Mouse (Mus musculus): ENCODE data around the gene Gadd45b.

Gene Gadd45b

DNA sequence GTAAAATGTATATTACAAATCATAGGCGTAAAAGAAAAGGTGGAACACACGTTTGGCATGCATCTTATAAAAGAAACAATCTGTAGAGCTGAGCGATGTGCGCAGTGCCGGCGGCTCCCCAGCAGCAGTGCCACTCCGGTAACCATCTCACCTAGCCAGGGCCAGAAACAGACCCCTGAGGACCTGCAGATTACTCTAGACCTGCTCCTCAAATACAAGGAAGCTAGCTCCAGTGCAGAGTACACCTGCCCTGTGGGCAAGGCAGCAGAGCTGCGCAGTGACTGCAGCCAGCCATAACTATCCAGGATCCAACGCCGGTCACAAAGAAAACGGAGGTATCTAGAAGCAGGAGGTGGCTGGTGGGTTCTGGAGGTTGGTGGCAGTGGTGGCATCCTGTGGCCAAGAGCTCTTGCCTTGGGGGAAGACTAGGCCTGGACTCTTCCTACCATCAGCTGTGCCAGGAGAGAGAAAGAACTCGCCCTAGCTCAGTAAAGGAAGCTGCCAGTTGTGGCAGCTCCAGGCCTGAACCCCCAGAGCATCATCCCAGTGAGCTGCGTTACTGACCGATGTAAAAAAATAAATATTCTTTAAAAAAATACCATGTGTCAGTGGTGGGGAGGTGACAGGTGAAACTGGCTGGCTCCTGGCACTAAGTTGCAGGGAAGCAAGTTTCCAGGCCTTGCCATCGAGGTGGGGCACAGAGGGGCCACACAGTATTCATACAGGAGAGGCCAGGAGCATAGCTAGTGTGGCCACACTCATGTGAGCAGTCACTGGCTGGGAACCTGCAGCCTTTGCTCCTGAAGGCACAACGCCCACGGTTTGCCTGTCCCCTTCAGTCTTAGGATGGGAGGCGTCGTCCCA, 28.2 kb upstream of the Gadd45b start:
- DNase-seq (ENCODE audit: low read depth, low spot score) = peak; percentile 23
- H3K36me3 ChIP-seq (ENCODE audit: control insufficient read depth, insufficient read depth, low read length, poor library complexity, severe bottlenecking) = peaks cover 3% of the 10 kb centered on the region; the same call in 1 of the 2 replicates

DNA sequence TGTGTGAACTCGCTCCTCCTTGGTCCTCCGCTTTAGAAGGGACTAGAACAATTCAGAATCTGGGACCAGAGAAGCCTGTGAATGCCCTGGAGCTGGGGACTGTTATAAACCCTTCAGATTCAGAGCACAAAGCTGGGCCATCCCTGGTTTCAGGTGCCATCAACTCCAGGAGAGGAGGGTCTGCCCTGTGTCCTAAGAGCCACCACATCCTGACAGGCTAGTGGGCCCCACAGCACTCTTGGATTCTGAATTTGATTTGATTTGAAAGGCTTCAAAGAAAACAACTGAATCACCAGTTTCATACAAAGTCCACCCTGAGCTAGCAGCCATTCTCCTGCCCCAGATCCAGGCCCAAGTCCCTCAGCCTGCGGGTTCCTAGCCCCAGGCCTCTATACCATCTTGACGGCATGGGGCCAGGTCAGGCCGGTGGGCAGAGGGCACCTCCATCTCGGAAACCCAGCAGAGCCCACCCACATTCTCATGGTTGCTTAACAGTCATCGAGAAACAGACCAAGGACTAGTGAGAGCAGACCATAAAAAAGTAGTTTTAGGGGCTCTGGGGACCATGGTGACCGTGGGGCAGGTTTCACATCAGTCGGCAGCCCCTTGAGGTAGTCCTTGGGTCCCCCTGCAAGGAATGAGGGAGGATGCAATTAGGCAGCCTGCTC, 27.5 kb upstream of the Gadd45b start:
- Histone ChIP-seq H3K36me3 (ENCODE audit: control insufficient read depth, insufficient read depth, low read length, poor library complexity, severe bottlenecking) (peaks cover 3% of the 10 kb centered on the region; the same call in 1 of the 2 replicates), H3K27me3 (ENCODE audit: control insufficient read depth, insufficient read depth, low read length, poor library complexity, severe bottlenecking) (no peaks in the 10 kb centered on the region)
- no peak for DNase-seq (ENCODE audit: low read depth, low spot score)

More for the DNA sequence above, 28.2 kb upstream of the Gadd45b start:
- no peaks in the 10 kb centered on the region for H3K27me3 ChIP-seq (ENCODE audit: control insufficient read depth, insufficient read depth, low read length, poor library complexity, severe bottlenecking)

DNA sequence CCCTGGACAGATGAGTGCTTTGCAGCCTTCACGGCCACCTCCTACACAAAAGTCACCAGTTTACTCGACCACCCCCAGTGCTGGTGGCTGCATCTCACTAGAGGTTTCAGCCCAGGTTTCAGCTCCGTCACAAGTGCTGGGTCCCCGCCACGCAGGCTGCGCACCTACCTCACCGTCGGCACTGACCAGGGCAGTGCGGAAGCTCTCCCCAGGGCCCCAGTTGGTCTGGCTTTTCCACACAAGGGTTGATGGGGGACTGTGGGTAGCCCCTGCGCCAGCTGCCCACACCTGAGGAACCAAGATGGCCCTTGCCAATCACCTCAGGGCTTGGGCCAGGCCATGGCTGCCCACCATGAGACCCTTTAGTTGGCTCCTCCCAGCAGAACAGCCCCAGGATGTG, 26.6 kb upstream of the Gadd45b start:
- DNase-seq (ENCODE audit: low read depth, low spot score) = no peak
- Histone ChIP-seq H3K36me3 (ENCODE audit: control insufficient read depth, insufficient read depth, low read length, poor library complexity, severe bottlenecking) (peaks cover 3% of the 10 kb centered on the region; the same call in 1 of the 2 replicates), H3K27me3 (ENCODE audit: control insufficient read depth, insufficient read depth, low read length, poor library complexity, severe bottlenecking) (no peaks in the 10 kb centered on the region)

DNA sequence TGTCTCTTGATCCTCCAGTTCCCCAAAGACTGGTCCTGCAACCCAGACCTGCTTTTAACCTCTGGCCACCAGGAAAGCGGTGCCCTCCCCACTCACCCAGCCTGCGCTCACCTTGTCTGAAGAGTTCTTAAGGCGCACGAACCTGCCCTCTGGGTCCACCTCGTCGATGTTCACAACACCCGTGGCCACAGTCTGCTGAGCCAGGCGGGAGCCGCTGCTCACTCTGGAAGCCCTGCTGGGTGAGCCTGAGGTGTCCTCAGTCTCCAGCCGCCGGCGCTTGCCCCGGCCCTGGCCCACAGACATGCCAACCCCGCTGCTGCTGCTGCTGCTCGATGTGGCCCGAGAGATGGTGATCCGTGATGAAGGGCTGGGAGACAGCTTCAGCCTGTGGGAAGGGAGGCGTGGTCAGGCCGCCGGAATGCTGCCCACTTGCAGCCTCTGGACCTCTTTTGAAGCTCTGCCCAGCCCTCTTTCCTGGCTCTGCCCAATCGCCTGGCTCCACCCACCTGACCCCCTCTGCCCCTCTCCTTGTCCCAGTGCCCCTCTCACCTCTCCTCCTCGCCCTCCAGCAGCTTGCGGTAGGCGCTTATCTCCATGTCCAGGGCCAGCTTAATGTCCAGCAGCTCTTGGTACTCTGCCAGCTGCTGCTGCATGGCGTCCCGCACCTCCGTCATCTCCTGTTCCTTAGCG, 25.7 kb upstream of the Gadd45b start:
- DNase-seq (ENCODE audit: low read depth, low spot score) = no peak
- Histone ChIP-seq H3K27me3 (ENCODE audit: control insufficient read depth, insufficient read depth, low read length, poor library complexity, severe bottlenecking) (no peaks in the 10 kb centered on the region), H3K36me3 (ENCODE audit: control insufficient read depth, insufficient read depth, low read length, poor library complexity, severe bottlenecking) (no peaks in the 10 kb centered on the region)

DNA sequence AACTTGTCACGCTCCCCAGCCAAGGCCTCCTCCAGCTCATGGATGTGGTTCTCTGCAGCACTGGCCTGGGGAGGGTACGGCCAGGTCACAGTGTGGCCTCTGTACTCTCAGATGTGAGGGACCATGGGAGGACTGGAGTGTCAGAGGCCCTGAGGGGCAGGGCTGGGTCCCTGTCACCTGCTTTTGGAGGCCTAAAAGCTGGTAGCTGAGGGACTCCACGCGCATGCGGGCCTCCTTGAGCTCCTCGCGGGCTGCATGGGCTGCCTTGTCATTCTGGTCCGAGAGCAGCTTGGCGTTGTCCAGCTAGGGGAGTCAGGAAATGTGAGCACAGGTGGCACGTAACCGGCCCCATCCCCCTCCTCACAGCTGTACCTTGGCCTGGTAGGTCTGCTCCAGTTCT, 25.2 kb upstream of the Gadd45b start:
- no peaks in the 10 kb centered on the region; the same call in 1 of the 2 replicates for H3K36me3 ChIP-seq (ENCODE audit: control insufficient read depth, insufficient read depth, low read length, poor library complexity, severe bottlenecking)
- H3K27me3 ChIP-seq (ENCODE audit: control insufficient read depth, insufficient read depth, low read length, poor library complexity, severe bottlenecking) = no peaks in the 10 kb centered on the region
- no peak for DNase-seq (ENCODE audit: low read depth, low spot score)

DNA sequence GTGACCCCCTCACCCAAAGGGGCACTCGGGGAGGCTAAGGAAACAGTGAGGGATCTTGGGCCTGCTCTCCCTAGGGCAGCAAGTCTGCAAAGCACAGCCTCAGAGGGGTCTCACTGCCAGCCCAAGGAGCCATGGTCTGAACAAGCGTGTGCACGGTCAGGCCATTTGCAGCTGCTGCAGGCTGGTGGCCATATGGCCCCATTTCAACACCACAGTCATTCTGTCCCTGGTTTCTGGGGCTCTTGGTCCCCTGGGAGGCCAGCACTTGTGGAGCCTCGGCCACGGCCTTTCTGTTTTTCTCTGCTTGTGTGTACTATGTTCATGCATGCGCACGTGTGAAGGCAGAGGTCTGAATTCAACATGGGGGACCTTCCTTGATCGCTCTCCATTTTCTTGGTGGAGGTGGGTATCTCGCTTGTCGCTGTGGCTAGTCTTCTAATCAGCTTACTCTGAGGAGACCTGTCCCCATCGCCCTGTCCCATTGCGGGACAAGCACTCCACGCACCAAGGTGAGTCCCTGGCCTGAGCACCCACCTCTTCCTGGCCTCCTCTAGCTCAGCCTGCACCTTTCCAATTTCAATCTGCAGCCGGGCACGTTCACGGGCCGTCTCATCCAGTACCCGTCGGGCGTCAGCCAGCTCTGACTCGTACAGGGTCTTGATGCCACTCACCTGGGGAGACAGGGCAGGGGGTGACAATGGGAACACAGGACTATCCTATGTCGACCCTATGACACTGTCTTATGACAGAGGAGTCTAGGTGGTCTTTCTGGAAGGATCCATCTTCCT, 20.3 kb upstream of the Gadd45b start:
- DNase-seq (ENCODE audit: low read depth, low spot score) = no peak
- Histone ChIP-seq H3K27me3 (ENCODE audit: control insufficient read depth, insufficient read depth, low read length, poor library complexity, severe bottlenecking) (no peaks in the 10 kb centered on the region), H3K36me3 (ENCODE audit: control insufficient read depth, insufficient read depth, low read length, poor library complexity, severe bottlenecking) (no peaks in the 10 kb centered on the region; the same call in 1 of the 2 replicates)

DNA sequence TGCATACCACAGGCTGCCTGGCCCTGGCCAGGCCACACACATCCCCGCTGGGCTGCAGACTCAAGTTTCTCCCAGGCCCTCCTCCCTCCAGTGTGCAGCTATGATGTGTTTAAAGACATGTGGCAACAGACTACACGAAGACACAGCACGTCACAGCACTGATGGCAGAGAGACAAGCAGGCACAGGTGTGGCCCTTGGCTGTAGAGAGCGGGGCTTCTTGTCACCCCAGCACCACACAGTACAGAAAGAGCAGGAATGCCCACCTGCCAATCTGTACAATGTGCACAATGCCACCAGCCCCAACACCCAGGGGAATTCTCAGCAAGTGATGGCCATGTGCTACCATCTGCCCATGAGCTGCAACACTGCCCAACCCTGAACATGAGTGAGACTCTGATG, 18.5 kb upstream of the Gadd45b start:
- H3K27me3 ChIP-seq (ENCODE audit: control insufficient read depth, insufficient read depth, low read length, poor library complexity, severe bottlenecking) = no peaks in the 10 kb centered on the region
- no peaks in the 10 kb centered on the region; the same call in 1 of the 2 replicates for H3K36me3 ChIP-seq (ENCODE audit: control insufficient read depth, insufficient read depth, low read length, poor library complexity, severe bottlenecking)
- no peak for DNase-seq (ENCODE audit: low read depth, low spot score)

DNA sequence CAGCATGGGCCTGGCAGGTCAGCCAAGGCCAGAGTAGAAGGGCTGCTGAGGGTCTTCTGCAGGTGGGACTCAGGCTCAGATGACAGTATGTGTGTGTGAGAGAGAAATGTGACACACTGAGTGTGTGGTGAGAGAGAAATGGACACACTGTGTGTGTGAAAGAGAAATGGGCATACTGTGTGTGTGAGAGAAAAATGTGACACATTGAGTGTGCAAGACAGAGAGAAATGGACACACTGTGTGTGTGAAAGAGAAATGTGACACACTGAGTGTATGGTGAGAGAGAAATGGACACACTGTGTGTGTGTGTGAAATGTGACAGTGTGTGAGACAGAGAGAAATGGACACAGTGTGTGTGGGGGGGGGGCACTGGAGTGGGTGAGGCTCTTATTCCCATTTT, 18.0 kb upstream of the Gadd45b start:
- DNase-seq (ENCODE audit: low read depth, low spot score) = no peak
- Histone ChIP-seq H3K36me3 (ENCODE audit: control insufficient read depth, insufficient read depth, low read length, poor library complexity, severe bottlenecking) (no peaks in the 10 kb centered on the region; the same call in 1 of the 2 replicates), H3K27me3 (ENCODE audit: control insufficient read depth, insufficient read depth, low read length, poor library complexity, severe bottlenecking) (no peaks in the 10 kb centered on the region)

DNA sequence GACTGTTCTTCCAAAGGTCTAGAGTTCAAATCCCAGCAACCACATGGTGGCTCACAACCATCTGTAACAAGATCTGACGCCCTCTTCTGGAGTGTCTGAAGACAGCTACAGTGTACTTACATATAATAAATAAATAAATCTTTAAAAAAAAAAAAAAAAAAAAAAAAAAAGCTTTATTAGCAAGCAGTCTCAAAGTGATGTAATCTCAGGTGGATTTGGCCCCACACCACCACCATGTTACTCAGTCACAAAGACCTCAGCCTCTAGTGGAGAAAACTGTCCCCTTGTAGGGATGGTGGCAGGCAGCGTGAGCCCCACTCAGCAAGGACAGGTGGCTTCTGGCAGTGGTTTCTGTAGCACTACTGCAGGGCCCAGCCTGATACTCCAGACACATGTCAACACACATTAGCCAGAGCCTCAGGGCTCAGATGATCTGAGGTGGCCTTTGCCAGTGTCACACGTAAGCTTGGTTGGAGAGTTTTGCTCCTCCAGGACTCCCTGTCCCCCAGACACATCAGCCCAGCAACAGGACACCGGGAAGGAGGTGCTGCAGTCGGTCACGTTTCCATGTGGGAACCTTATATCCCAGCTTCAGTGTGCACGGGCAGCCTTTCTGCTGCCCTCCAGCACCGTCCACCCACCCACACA, 16.4 kb upstream of the Gadd45b start:
- no peak for DNase-seq (ENCODE audit: low read depth, low spot score)
- Histone ChIP-seq H3K36me3 (ENCODE audit: control insufficient read depth, insufficient read depth, low read length, poor library complexity, severe bottlenecking) (no peaks in the 10 kb centered on the region; the same call in 1 of the 2 replicates), H3K27me3 (ENCODE audit: control insufficient read depth, insufficient read depth, low read length, poor library complexity, severe bottlenecking) (no peaks in the 10 kb centered on the region)

DNA sequence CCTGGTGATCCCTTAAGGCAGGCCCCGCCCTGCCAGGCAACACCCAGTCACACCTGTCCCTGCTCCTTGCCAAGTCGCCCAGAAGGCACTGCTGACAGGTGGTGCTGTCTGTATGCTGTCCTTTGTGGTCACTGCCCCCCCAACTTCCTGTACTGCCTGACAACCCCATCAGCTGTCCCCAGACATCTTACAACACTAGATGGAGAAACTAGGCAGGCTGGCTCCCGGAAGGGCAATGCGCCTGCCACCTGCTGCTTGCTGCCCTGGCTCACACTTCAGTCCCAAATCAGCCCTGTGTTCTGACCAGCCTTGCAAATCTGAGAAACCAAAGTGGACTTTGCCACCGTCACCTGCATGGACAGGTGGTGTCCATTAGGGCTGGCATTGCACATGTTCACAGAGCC, 15.6 kb upstream of the Gadd45b start:
- H3K36me3 ChIP-seq (ENCODE audit: control insufficient read depth, insufficient read depth, low read length, poor library complexity, severe bottlenecking) = no peaks in the 10 kb centered on the region; the same call in 1 of the 2 replicates
- no peak for DNase-seq (ENCODE audit: low read depth, low spot score)

DNA sequence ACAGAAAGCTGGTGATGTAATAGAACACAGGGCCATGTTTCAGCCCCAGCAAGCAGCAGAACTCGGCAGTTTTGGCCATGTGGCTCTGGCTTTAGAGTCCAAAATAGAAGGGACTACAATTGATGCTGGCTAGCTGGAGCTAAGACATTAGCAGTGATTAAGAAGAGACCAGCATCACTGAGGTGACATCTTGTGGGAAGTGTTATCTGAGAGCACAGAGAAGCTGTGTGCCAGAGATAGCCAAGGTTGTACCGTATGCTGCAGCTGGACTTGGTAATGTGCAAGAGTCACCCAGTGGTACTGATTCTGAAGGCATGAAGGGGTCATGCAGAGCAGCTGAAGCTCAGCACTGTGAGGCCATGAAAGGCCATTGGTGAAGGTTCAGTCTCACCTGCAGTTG, 14.6 kb upstream of the Gadd45b start:
- Histone ChIP-seq H3K27me3 (ENCODE audit: control insufficient read depth, insufficient read depth, low read length, poor library complexity, severe bottlenecking) (no peaks in the 10 kb centered on the region), H3K36me3 (ENCODE audit: control insufficient read depth, insufficient read depth, low read length, poor library complexity, severe bottlenecking) (no peaks in the 10 kb centered on the region)
- DNase-seq (ENCODE audit: low read depth, low spot score) = no peak

More for the DNA sequence above, 15.6 kb upstream of the Gadd45b start:
- H3K27me3 ChIP-seq (ENCODE audit: control insufficient read depth, insufficient read depth, low read length, poor library complexity, severe bottlenecking) = no peaks in the 10 kb centered on the region

DNA sequence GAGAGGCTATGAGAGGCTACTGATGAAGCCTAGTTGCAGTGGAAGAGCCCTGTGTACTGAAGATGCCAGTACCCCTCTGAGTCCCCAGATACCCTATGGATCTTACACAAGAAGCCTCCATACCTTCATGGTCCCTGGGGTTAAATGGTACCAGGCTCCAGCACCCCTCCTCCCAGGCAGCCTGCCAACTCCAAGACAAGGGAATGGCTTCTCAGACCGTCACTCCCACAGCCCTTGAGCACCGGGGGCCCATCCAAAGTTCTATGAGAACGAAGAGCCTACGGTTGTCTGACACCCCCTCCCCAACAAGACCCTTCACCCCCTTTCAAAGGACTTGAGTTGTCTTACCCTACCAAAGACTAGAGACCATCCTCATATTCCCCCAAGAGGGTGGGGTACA, 14.1 kb upstream of the Gadd45b start:
- Histone ChIP-seq H3K27me3 (ENCODE audit: control insufficient read depth, insufficient read depth, low read length, poor library complexity, severe bottlenecking) (no peaks in the 10 kb centered on the region), H3K36me3 (ENCODE audit: control insufficient read depth, insufficient read depth, low read length, poor library complexity, severe bottlenecking) (no peaks in the 10 kb centered on the region)
- no peak for DNase-seq (ENCODE audit: low read depth, low spot score)

DNA sequence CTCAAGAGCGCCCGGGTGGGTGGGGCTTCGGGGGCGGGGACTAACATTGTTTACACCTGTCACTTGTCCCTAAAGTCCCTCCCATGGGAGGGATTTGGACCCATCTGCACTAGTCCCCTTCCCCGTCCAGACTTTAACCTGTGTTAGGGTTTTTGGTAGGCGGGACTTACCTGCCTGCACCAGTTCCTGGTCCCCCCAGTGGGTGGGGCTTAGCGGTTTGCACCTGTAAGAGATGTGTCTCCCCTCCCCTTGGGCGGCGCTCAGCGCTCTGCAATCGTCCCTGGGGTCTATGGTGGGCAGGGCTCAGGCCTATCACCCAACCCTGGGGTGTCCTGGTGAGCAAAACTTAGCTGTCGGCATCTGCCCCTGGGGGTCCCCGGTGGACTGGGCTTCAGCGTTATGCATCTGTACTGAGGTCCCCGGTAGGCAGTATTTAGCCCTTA, 12.5 kb upstream of the Gadd45b start:
- Histone ChIP-seq H3K27me3 (ENCODE audit: control insufficient read depth, insufficient read depth, low read length, poor library complexity, severe bottlenecking) (no peaks in the 10 kb centered on the region), H3K36me3 (ENCODE audit: control insufficient read depth, insufficient read depth, low read length, poor library complexity, severe bottlenecking) (no peaks in the 10 kb centered on the region)
- peak; percentile 51 for DNase-seq (ENCODE audit: low read depth, low spot score)
